Mouse (Mus musculus): ENCODE data around the gene Cnot2.
"Not testable (repeated sequence)": the region's sequence is repeated elsewhere in the genome, so short reads cannot be mapped to it uniquely, and the experiment has no call there.

Cnot2 gene

DNA sequence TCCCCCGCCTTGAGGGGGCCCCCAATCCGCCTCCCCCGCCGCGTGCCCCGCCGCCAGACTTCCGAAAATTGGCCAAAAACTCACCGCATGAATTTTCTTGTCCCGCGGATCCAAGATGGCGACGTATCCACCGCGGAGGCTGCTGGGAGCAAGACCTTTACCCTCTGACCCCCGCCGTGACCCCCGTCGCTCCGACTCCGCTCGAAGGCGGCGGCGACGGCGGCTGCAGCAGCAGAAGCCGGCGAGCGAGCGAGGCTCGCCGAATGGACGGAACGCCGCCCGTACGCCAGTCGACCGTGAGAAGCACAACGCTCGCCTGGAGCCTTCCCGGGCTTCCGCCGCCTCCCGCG lies at the start of gene Cnot2:
TSS of gene Cnot2 (minus strand) at position 143 of the 350 bp plus-strand sequence.
- CTCF ChIA-PET = no interaction called here

GRCm38 (mm10) chr10:116628926-116629325 lies 47.6 kb upstream of the Cnot2 start:
- CTCF ChIA-PET = no interaction called here

- CTCF ChIA-PET = no interaction called here
These were observed 44.7 kb upstream of the Cnot2 start for GRCm38 (mm10) chr10:116626009-116626408.

DNA sequence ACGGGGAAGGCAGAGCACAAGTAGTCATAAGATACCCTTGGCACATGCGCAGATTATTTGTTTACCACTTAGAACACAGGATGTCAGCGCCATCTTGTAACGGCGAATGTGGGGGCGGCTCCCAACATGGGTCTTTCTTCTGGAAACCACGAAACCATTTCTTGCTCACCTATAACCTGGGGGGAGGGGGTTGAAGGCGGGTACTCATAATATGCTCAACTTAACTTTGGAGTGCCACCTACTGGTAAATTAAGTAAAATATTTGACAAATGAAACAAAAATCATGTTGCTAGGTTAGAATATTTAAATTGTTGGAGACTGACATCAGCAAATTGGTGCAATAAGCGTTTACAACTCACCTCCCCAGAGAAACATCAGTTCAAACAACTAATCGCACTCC lies 31.9 kb upstream of the Cnot2 start:
- CTCF ChIA-PET = interaction anchor here (1.2 kb wide), 1 partner anchor 83 kb away, joined by 3 read pairs; no protein-coding TSS in a partner anchor

DNA sequence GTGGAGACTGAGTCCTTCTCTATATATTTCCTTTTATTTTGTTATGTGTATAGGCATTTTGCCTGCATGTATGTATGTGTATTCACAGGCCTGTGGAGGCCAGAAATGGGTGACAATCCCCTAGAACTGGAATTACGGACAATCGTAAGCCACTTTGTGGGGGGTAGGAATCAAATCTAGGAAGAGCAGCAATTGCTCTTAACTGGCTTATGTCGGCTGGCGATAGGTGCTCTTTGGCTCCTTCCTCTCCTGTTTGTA lies 23.5 kb upstream of the Cnot2 start:
- CTCF ChIA-PET = no interaction called here

GRCm38 (mm10) chr10:116604081-116604904 lies 23.0 kb upstream of the Cnot2 start:
- CTCF ChIA-PET = interaction anchor here (0.7 kb wide), 1 partner anchor 296 kb away, joined by 3 read pairs; no protein-coding TSS in a partner anchor

GRCm38 (mm10) chr10:116599056-116599850 lies 17.9 kb upstream of the Cnot2 start:
- CTCF ChIA-PET = no interaction called here

- CTCF ChIA-PET = no interaction called here
These were observed 1.4 kb upstream of the Cnot2 start for GRCm38 (mm10) chr10:116582738-116583137.

GRCm38 (mm10) chr10:116581719-116582481 lies 589 bp upstream of the Cnot2 start:
- CTCF ChIA-PET = no interaction called here

DNA sequence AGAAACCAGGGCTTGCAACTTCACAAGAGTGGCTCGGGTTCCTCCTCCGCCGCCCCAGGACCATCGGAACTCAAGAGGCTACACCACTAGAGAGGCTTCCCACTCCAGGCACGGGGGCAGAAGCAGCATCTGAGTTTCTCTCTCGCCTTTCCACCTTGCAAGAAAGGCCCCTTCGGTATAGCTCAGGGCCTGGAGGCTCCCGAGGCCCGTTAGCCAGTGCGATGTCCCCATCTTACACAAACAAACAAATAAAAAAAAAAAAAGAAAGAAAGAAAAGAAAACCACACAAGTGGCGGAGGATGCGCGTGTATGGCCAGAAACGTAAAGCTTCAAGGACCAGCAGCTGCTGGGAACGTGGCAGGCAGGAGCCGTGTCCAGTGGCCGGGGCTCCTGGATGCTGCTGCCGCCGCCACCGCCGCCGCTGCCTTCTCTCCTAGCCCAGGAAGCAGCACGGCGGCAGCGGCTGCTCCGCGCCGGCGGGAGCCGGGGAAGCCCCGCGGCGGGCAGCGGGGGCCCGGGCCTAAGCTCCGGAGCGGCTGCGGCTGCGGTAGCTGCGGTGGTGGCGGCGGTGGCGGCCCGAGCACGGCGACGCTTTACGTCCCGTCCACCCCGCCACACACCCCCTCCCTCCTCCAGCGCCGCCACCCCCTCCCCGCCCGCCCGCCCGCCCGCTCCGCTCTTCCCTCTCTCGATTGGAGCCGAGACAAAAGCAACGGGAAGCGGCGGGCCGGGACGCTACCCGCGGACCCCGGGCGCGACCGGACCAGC lies 536 bp downstream of the Cnot2 start:
- CTCF ChIA-PET = no interaction called here

GRCm38 (mm10) chr10:116579478-116579877 lies 1.8 kb downstream of the Cnot2 start:
- CTCF ChIA-PET = no interaction called here

- CTCF ChIA-PET = no interaction called here
These were observed 2.9 kb downstream of the Cnot2 start for GRCm38 (mm10) chr10:116578375-116578774.

DNA sequence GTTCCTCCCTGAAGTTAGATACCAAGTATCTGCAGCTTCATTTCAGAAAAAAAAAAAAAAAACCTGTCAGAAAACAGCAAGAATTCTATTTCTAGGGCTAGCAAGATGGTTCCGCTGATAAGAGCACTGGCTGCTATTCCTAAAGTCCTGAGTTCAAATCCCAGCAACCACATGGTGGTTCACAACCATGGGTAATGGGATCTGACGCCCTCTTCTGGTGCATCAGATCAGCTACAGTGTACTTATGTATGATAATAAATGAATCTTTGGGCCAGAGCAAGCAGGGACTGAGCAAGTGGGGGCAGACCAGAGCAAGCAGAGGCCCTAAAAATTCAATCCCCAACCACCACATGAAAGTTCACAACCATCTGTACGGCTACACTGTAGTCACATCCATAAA lies 4.1 kb downstream of the Cnot2 start:
- CTCF ChIA-PET = no interaction called here

DNA sequence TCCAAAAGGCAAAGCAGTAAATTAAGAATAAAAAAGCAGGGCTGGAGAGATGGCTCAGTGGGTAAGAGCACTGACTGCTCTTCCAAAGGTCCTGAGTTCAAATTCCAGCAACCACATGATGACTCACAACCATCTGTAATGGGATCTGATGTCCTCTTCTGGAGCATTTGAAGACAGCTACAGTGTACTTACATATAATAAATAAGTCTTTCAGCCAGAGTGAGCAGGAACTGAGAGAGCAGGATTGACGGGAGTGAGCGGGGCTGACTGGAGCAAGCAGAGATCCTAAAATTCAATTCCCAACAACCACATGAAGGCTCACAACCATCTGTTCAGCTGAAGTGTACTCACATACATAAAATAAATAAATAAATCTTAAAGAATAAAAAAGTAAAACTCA lies 5.2 kb downstream of the Cnot2 start:
- CTCF ChIA-PET = not testable (repeated sequence)

- CTCF ChIA-PET = no interaction called here
These were observed 10.8 kb downstream of the Cnot2 start for GRCm38 (mm10) chr10:116570526-116570925.

GRCm38 (mm10) chr10:116568539-116568938 lies 12.8 kb downstream of the Cnot2 start:
- CTCF ChIA-PET = no interaction called here

DNA sequence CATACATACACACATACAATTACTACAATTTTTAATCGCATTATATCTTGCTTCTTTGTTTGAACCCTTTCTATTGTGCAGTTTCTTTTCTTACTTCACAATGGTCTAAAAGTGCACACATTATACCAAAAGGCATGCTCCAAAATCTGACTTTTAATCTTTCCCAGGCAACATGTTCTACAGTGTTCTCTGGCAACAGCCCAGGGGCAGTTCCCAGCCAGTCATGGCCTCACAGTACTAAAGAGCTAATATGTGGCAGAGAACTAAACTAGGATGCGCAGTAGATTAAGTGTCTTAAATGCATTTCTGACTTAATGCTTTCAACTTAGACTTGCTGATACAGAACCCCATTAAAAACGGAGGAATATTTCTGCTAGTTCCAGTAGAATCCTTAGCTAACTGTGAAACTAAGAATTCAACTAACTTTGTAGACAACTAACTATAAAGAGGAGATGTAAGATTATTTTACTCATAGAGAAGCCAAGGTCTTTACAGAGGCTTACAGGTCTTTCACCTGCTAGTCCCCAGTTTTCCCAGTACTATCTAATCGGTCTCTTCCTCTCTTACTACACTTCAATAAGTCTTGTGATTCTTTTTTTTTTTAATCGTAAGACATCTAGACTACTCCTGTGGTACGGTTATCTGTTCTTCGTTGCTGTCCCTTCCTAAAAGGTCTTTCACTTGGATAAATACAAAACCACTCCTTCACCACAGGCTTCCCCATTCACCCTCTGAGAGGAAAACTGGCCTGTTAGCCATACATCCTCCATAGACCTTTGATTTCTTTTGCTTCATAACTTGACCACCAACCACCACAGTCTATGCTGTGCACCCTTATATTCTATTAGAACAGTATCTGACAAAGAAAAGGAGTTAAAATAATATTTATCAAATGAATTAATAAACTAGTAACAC lies 13.6 kb downstream of the Cnot2 start:
- CTCF ChIA-PET = no interaction called here

DNA sequence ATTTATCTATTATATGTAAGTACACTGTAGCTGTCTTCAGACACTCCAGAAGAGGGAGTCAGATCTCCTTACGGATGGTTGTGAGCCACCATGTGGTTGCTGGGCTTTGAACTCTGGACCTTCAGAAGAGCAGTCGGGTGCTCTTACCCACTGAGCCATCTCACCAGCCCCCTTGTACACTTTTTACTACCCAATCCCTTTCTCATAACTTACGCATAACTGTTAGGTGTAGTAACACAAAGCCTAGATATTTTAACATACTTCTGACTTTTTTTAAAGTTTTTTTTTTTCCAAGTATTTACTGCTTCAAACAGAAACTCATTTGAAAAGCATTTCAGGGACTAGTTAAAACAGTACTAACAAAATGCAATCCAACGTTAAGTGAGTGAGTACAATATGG lies 14.8 kb downstream of the Cnot2 start:
- CTCF ChIA-PET = interaction anchor here (0.8 kb wide), 1 partner anchor 9 kb away, joined by 4 read pairs; no protein-coding TSS in a partner anchor

GRCm38 (mm10) chr10:116564828-116565602 lies 16.3 kb downstream of the Cnot2 start:
- CTCF ChIA-PET = interaction anchor here (0.7 to 0.9 kb wide), 2 partner anchors 12 to 806 kb away, joined by 3 to 4 read pairs; no protein-coding TSS in a partner anchor
